Mouse (Mus musculus): ENCODE data around the gene Rpp21. TPM values are rescaled to one million over a fixed set of nuclear protein-coding genes. Genes with fewer than 3 reads are reported as not detected.

Gene Rpp21
- 10 to 100 TPM; 35.0 to 43.1 TPM for total RNA-seq (2021)

DNA sequence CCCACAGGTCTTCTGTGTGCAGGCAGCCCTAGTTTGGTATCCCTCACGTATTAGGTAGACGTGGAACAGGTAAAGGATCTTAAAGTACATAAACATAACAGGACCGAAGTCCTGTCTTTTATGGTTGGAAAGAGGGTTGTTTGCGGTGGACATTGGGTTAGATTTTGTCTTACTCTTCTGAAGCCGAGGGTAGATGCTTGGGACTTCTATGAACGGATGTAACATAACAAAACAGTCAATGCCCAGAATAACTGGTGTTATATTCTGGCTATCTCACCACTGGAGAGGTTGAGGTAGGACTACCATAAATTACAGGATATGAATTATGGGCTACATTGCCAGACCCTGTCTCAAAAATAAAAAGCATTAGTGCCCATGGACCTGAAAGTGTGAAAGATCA is at the start of gene Rpp21:
Rpp21 (minus strand) TSS at position 101 of the 400 bp plus-strand sequence.
- DNase-seq = no peak

GRCm38 (mm10) chr17:36286390-36286789 is 28.5 kb upstream of the Rpp21 start, which contains the start of gene H2-M10.2:
TSS of gene H2-M10.2 (minus strand) at chr17:36286490.
- DNase-seq = no peak

DNA sequence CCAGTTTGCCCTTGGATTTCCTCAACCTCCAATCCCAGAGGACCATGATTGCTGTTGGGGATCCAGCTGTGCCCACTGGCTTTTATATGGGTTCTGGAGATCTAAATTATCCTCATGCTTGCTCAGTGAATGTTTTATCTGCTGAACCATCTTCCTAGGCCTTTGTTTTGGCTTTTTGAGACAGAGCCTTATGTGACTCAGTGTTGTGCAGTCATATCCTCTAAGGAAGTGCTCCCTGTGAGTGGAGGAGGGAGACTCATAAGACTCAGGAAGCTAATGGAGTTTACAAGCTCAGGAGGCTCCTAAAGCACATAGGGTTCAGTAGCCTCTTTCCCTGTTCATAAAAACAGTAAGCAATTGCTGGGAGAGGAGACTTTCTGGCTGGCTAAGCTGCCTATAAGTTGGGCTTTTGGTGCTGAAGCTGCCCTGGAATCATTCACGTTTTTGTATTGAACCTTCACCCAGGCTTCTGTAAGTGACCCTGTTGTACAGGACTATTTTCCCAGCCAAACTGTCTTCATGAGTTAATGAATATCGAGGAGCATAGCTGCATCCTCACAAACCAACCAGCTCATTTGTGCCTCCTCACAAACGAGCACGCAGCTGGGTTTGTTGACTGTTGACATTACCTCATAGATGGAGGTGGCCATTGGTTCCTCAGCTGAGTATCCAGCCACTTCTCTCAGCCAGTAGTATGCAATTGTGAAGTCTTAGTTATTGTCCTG is 23.8 kb upstream of the Rpp21 start:
- no peak for DNase-seq

GRCm38 (mm10) chr17:36274776-36275175 is 16.9 kb upstream of the Rpp21 start:
- no peak for DNase-seq

GRCm38 (mm10) chr17:36273796-36274195 is 15.9 kb upstream of the Rpp21 start:
- DNase-seq = no peak

- no peak for DNase-seq
Measured at GRCm38 (mm10) chr17:36272643-36273366, 14.9 kb upstream of the Rpp21 start.

- DNase-seq = no peak
Measured at GRCm38 (mm10) chr17:36271586-36272256, 13.9 kb upstream of the Rpp21 start, which contains the start of gene Trim39. TSS of gene Trim39 (minus strand) at chr17:36272247.

GRCm38 (mm10) chr17:36270956-36271585 is 13.2 kb upstream of the Rpp21 start:
- DNase-seq = peak; percentile 88

- no peak for DNase-seq
Measured at GRCm38 (mm10) chr17:36265834-36266233, 8.0 kb upstream of the Rpp21 start.

DNA sequence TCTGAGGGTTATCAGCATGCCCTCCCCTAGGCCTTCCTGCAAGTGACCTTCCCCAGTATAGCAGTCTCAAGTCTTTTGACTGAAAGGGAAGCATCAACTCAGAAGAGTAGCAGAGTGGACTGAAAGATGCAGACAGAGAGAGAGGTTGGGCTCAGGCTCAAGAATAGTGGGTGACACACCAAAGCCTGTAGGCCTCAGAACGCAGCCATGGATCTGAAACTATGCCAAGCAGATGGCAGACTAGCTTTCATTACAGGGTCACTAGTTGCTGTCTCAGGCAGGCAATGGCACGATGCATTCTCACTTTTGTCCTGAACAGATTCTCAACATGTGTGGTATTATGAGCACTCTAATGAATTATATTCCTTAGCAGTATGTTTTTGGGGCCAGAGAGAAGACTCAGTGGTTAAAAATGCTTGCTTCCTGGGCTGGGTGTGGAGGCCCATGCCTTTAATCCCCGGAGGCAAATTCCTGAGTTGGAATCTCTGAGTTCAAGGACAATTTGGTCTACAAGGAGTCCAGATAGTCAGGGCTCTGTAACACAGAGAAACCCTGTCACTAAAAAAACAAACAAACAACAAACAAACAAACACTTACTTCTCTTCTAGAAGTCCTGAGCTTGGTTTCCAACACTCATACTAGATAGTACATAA is 6.5 kb upstream of the Rpp21 start:
- no peak for DNase-seq

- DNase-seq = no peak
Measured at GRCm38 (mm10) chr17:36261511-36262166, 3.8 kb upstream of the Rpp21 start.

DNA sequence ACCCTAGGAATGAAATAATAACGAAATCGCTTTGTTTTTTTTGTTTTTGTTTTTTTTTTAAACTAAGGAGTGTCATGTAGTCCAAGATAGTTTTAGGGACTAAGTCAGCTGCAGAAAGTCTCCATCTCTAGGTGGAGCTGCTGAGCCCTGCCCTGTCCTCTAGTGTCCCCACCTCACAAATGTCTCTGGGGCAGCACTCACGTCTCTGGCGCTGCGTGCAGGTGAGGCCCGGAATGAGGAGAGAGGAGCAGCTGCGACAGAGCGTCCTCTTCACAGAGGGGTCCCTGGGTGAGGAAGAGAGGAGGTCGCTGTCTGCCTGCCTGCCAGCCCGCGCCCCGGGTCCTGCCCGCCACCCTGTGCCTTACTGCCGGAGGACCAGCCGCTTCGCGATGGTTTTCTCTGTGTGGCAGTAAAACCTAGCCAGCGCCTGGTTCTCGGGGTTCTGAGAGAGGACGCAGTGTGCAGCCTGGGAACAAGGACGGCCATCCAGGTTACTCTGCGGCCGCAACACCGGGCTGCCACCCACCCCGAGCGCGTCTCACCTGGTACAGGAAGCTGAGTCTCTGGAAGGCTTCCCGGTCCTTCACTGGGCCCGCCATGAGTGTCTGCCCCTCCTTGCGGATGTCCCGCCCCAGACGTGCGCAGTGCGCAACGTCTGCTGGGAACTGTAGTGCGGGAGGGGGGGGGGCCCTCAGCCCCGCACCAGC is 475 bp downstream of the Rpp21 start:
- DNase-seq = peak; percentile 79

DNA sequence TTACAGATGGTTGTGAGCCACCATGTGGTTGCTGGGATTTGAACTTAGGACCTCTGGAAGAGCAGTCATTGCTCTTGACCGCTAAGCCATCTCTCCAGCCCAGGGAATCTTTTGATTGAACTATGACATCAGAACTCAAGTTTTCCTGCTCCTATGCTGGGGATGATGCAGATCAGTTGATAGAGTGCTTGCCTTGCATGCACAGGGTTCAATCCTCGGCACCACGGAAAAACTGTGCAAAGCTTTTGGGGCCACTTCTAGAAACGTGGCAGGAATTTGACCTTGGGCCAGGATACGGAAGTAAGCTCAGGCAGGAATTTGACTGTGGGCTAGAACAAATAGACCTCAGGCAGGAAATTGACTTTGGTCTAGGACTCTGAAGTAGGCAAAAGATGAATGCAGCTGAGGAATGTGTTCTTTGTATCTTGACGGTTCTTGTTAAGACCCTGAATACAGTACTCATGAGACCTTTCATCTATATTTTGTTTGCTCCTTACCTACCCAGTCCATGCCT is 4.7 kb downstream of the Rpp21 start:
- no peak for DNase-seq

DNA sequence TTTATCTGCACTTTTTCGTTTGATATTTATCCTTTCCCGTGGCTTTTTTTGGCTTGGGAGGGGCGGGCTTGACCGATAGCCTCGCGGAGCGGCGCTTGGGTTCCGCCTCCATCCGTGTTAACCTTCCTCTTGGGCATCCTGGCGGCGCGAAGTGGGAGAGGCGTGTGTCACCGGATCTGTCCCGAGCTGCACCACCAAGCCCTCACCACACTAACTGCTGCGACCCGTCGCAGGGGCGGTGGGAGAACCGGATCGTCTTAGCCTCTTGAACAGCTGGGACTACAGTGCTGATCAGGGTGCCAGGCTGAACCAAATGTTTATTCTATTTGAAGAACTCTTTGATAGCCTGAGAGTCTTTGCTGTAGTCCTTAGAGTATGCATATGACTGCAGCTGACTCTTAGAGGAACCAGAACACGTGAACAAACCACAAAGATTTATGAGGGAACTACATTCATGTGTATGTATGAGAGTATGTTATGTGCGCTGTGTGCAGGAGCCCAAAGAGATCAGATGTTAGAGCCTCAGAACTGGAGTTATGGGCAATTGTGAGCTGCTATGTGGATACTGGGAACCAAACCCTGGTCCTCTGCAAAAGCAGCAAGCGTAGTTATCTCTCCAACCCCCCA is 5.5 kb downstream of the Rpp21 start:
- peak; percentile 14 for DNase-seq

- DNase-seq = no peak
Measured at GRCm38 (mm10) chr17:36248886-36249285, 9.0 kb downstream of the Rpp21 start.

DNA sequence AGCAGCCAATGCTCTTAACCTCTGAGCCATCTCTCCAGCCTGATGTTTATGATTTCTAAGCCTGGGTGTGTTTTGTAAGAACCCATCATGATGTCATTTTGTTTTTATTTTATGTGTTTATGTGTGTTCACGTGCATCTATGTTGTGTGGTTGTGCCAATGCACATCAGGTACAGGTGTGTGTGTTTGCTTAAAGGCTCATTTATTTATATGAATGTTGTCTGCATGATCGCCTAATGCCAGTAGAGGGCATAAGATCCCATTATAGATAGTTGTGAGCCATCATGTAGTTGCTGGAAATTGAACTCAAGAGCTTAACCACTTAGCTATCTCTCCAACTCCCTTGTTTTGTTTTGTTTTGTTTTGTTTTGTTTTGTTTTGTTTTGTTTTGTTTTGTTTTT is 12.1 kb downstream of the Rpp21 start:
- no peak for DNase-seq

GRCm38 (mm10) chr17:36244031-36244430 is 13.8 kb downstream of the Rpp21 start:
- DNase-seq = no peak

- no peak for DNase-seq
Measured at GRCm38 (mm10) chr17:36240637-36241213, 17.1 kb downstream of the Rpp21 start.

DNA sequence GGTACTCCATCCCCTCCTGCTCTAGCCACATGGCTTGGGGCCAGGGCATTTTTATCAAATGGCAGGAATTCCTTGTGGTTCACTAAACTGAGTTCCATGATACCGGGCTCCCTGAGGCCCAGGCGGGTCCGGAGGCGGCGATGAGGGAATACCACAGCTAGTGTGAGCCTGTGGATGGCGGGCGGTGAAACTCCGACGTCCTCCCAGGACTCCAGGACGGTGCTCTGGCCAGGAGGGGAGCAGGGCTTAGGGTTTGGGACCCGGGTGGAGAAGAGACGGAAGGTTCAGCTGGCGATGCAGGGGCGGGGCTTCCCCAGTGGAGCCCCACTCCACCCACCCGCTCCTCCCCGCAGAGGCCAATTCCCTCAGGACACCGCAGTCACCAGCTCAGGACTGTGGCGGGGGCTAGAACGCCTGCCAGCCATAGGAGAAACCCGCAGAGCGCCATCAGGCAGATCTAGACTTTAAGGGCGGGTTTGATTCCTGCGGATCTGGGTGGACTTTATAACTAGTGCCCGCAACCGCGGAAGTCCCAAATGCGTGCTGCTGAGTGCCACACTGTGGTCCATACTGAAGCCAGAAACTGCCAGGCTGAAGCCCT is 20.4 kb downstream of the Rpp21 start:
- DNase-seq = peak; percentile 17
